Mouse (Mus musculus) ES-E14 (cell line): ENCODE data around the gene March7.

Source experiments
- HCFC1 ChIP-seq: IDR thresholded peaks from 2 replicates; pipeline ENCODE4 v1.6.1; 2012; ENCODE audit warnings: low read length, inconsistent platforms, borderline replicate concordance; ENCODE audit not compliant: insufficient read depth
- ZNF384 ChIP-seq: IDR thresholded peaks from 2 replicates; pipeline ENCODE4 v1.6.1; 2012; ENCODE audit warnings: low read depth, low read length, inconsistent platforms

DNA sequence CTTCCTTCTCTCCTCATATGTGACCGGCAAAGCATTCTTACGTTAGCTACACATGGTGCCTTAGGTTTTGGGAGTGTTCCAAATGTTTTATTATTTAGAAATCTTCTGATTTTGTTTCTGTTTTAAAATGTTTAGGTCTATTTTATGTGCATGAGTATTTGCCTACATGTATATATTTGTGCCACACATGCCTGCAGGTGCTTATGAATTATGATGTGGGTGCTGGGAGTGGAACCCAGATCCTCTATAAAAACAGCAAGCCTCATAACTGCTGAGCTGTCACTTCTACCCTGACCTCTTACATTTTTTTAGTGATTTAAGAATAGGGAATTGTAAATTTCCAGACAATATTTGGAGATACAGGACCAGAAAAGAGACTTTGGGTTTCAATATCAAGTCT, 12.3 kb downstream of the March7 start:
- no peak for TF ChIP-seq ZNF384
- TF ChIP-seq HCFC1, result no peak
